Mouse (Mus musculus) intestine, postnatal 0 days (tissue): ENCODE data around the gene Zic4. TPM values are rescaled to one million over a fixed set of nuclear protein-coding genes. Genes with fewer than 3 reads are reported as not detected.
A peak's percentile ranks its signal among the peaks of the same experiment; 100 is the strongest.

Experiments used
- ATAC-seq: fragments of 200-750 bp; cut with Nextera tagmentation; 2 replicates; pipeline ENCODE4 v1.8.0; 2017; ENCODE audit warnings: mild to moderate bottlenecking, moderate TSS enrichment, moderate library complexity
- H3K27ac ChIP-seq: fragments of 300-500 bp; sonication (generic); 2 replicates; pipeline ENCODE4 v1.5.1; 2014; ENCODE audit warnings: mild to moderate bottlenecking, low read depth, low read length, moderate library complexity
- H3K27me3 ChIP-seq: fragments of 300-500 bp; sonication (generic); replicated peaks from 2 replicates; pipeline ENCODE4 v1.6.1; 2014; ENCODE audit warnings: low read length, mixed read lengths; ENCODE audit not compliant: control insufficient read depth, insufficient read depth
- H3K36me3 ChIP-seq: fragments of 300-500 bp; sonication (generic); 2 replicates; pipeline ENCODE4 v1.6.1; 2014; ENCODE audit warnings: mild to moderate bottlenecking, moderate library complexity; ENCODE audit not compliant: control insufficient read depth, insufficient read depth
- H3K4me1 ChIP-seq: fragments of 300-500 bp; sonication (generic); replicated peaks from 2 replicates; pipeline ENCODE4 v1.6.1; 2014; ENCODE audit warnings: antibody characterized with exemption, low read length, mixed read lengths; ENCODE audit not compliant: control insufficient read depth, insufficient read depth
- H3K4me2 ChIP-seq: fragments of 300-500 bp; sonication (generic); replicated peaks from 2 replicates; pipeline ENCODE4 v1.6.1; 2014; ENCODE audit warnings: low read depth, mild to moderate bottlenecking, moderate library complexity
- H3K4me3 ChIP-seq: fragments of 300-500 bp; sonication (generic); 2 replicates; pipeline ENCODE4 v1.5.1; 2014; ENCODE audit warnings: low read depth, low read length
- H3K9ac ChIP-seq: fragments of 300-500 bp; sonication (generic); 2 replicates; pipeline ENCODE4 v1.6.1; 2014; ENCODE audit warnings: mild to moderate bottlenecking, low read depth, low read length
- H3K9me3 ChIP-seq: fragments of 300-500 bp; sonication (generic); 2 replicates; pipeline ENCODE4 v1.6.1; 2016; ENCODE audit warnings: mixed run types; ENCODE audit not compliant: control insufficient read depth
- CTCF ChIP-seq: sonication (generic); IDR thresholded peaks from 2 replicates; pipeline ENCODE4 v1.5.1; 2016; ENCODE audit warnings: low read depth, mild to moderate bottlenecking, control low read depth, antibody characterized with exemption, moderate library complexity
- WGBS: fragments of 180-500 bp; shearing (Covaris S2); extraction: QIAGEN DNeasy Blood & Tissue Kit; methylation state at CpG from one replicate; pipeline ENCODE4 v1.1.7; 2014; 5-methylcytosine and 5-hydroxymethylcytosine counted together
- polyA plus RNA-seq: library from polyadenylated mRNA; unstranded; fragments of >200 nt; fragmentation: Nextera tagmentation; extraction: Ambion mirVana; gene quantifications from 2 replicates; pipeline ENCODE4 v1.2.1, GENCODE M21; 2015

The Zic4 gene
- polyA plus RNA-seq, 1 experiment from 2014 or later: not detected

DNA sequence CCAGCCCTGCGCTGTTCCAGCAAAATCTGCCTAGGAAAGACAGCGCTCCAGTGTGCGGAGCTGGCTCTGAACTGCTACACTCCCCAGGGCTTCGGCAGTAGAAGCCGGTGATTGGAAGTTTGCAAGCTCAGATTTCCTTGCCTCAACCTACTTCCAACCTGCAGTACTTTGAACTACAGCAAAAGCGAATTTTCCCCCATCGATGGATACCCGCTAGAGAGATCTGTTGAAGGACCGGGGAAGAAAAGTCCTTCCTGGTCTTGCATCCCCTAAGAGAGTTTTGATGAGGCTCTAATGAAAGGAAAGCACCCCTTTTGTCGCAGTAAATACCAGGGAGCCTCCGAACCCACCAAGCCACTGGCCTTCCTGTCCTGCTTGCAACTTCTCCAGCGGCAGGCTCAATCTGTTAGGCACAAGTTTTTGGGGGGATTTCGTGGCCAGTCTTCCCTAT is 10.2 kb upstream of the Zic4 start:
- Histone ChIP-seq H3K27ac (no peak overlapping the region), H3K36me3 (no peaks in the 10 kb centered on the region), H3K4me2 (no peak overlapping the region), H3K27me3 (peaks cover 80% of the 10 kb centered on the region), H3K9ac (no peak overlapping the region), H3K9me3 (no peaks in the 10 kb centered on the region), H3K4me3 (no peak overlapping the region), H3K4me1 (no peaks in the 10 kb centered on the region; the same call in 1 of the 2 replicates)
- ATAC-seq: no peak
- 2% methylated on average over 13 of the region's 13 CpGs for WGBS
- TF ChIP-seq CTCF: no peak

DNA sequence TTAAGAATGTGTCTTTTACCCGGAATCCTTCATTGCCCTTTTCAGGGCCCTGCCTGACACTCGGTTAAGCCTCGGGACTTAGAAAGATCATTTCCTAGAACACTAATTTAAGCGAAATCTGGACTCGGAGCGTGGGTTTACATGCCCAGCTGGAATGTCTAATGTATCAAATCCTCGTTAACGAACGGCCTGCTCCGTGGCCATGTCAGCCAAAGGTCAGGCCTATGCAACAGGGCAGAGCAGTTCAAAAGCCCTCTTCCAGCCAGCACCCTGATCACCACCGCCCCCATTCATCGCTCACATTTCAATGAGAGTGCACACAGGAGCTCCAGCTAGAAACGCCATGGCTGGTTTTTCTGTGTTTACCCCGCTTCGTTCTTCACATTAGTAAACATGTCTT is 9.4 kb upstream of the Zic4 start:
- Histone ChIP-seq H3K4me3 (no peak overlapping the region), H3K4me1 (no peaks in the 10 kb centered on the region; the same call in 1 of the 2 replicates), H3K27me3 (peaks cover 81% of the 10 kb centered on the region), H3K36me3 (no peaks in the 10 kb centered on the region), H3K9me3 (no peaks in the 10 kb centered on the region), H3K4me2 (no peak overlapping the region), H3K27ac (no peak overlapping the region), H3K9ac (no peak overlapping the region)
- TF ChIP-seq CTCF: no peak
- no peak for ATAC-seq
- WGBS: 2% methylated on average over 15 of the region's 15 CpGs

DNA sequence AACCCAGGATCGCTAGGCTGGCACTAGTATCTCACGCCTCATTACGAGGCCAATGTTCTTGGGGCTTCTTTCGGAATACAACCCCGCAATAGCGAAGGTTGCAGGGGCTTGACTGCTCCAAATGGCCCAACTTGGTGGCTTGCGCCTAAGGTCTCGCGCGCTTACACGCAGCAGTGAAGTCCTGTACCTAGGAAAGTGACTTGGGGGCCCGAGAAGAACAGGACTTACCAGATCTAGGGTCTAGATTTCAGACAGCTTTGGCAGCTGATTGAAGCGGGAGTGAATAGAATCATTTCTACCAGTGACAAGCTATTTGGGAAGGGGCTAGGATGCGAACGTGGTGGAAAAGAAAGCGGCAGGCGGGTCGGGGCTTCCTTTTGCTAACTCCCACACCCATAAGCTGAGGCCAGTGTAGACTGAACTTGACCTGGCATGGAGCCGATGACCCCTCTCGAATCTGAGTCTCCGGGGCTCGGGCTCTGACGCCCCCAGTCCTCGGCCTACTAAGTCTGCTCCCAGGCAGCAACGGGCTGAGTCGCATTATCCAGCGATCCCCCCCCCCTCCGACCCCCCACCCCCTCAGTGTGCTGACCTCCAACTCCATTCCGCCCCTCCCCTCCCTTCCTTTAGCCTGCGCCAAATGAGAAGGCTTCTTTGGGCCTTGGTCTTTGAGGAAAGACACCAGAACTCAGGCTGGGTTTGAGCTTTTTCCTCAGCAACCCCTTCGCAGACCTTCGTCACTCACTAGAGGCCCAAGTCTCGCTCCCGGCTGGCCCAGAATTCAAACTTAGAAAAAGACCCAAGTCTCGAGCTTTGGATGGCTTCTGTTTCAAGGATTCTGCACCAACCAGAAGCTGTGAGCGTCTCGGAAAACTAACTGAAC is 8.4 kb upstream of the Zic4 start:
- no peak for ATAC-seq
- Histone ChIP-seq H3K4me2 (no peak overlapping the region), H3K9ac (no peak overlapping the region), H3K4me1 (no peaks in the 10 kb centered on the region; the same call in 1 of the 2 replicates), H3K36me3 (no peaks in the 10 kb centered on the region), H3K27ac (no peak overlapping the region), H3K9me3 (no peaks in the 10 kb centered on the region), H3K4me3 (no peak overlapping the region), H3K27me3 (peaks cover 86% of the 10 kb centered on the region)
- TF ChIP-seq CTCF: no peak
- 2% methylated on average over 35 of the region's 37 CpGs for WGBS

DNA sequence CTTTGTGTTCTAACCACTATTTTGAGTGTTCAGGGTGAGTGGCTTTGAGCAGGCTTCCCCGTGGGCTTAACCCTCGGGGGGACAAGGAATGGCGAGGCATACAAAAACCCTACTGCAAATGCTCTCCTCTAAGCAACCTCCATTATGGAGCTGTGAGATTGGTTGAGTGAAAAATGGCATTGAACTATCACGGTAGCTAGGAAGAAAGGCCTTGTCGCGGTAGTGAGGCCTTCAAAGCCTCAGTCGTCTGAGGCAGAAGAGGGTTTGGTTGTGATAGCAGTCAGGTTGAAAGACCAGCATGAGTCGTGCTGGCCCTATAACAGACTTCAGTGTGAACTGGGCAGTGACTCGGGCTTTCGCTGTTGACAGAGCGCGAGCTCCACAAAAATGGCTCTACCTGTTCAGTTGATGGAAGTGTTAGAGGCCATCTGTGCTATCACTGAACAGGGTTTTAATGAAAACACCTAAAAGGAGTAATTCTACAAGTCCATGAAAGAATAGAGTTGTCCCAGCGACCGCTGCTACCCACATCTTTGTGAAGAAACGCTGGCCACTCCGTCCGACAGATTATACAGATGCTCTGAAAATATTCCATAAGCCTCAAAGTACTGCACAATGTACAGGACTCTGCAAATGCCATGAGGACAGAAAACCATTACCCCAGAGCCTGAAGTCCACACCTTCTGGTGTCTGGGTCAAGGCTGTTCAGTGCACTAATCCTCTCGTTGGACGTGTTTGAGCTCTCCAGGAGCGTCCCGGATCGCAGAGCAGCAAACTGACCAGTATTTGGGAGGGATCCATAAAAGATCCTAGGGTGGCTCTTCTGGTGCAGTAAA is 7.6 kb upstream of the Zic4 start:
- Histone ChIP-seq H3K9me3 (no peaks in the 10 kb centered on the region), H3K27me3 (peaks cover 89% of the 10 kb centered on the region), H3K4me2 (no peak overlapping the region), H3K9ac (no peak overlapping the region), H3K27ac (no peak overlapping the region), H3K4me1 (no peaks in the 10 kb centered on the region; the same call in 1 of the 2 replicates), H3K36me3 (no peaks in the 10 kb centered on the region), H3K4me3 (no peak overlapping the region)
- ATAC-seq: no peak
- 6% methylated on average over 22 of the region's 22 CpGs for WGBS
- TF ChIP-seq CTCF: no peak

DNA sequence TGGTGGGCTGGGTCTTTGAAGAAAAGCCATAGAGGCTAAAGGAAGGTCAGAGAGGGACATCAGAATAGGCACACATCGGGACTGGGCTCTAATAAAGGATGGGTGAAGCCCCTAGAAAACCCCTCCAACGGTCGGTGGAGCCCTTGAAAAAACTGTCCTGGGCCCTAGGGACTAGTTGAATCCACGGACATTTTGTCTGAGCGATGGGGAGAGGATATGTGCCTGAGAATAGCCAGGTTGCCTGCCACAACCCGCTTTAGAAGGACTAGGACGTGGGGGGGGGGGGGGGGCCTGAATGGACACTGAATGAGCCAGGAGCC is 7.0 kb upstream of the Zic4 start:
- Histone ChIP-seq H3K4me1 (no peaks in the 10 kb centered on the region; the same call in 1 of the 2 replicates), H3K27me3 (peaks cover 93% of the 10 kb centered on the region), H3K4me2 (no peak overlapping the region), H3K36me3 (no peaks in the 10 kb centered on the region), H3K4me3 (peak overlapping the region; percentile 18; the same call in 1 of the 2 replicates), H3K9me3 (no peaks in the 10 kb centered on the region), H3K27ac (no peak overlapping the region), H3K9ac (no peak overlapping the region)
- no peak for ATAC-seq
- TF ChIP-seq CTCF: no peak
- WGBS: 2% methylated on average over 7 of the region's 7 CpGs
